Mouse (Mus musculus) embryonic fibroblast, embryonic 13.5 days (primary cell): ENCODE measurements around the gene Lclat1.

ENCODE experiments used
- CTCF ChIP-seq: IDR thresholded peaks from 2 replicates; pipeline ENCODE4 v1.5.1; 2011; ENCODE audit warnings: mild to moderate bottlenecking, control low read depth, low read length, moderate library complexity, borderline replicate concordance; ENCODE audit not compliant: insufficient read depth
- POLR2A ChIP-seq: IDR thresholded peaks from 2 replicates; pipeline ENCODE4 v1.6.1; 2011; ENCODE audit warnings: low read depth, mild to moderate bottlenecking, control low read depth, low read length, moderate library complexity

DNA sequence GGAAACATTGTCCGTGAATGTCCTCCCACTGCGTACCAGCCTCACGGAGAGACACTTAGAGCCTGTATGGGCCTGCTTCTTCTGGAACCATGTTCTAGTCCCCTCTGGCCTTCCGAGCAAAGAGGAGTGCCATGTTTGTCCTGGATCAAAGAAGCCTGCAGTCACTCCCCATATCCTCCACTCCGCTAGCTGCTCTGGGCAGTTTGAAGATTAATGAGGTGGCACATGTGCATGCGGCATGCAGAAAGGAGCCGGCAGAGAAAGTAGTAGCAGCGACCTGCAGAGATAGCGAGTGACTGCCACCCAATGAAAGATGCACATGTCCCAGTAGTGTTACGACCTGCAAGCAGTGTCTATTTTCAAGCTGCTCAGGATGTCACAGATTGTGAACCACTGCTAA, 167.3 kb downstream of the Lclat1 start:
- TF ChIP-seq CTCF (no peak), POLR2A (no peak)
